Mouse (Mus musculus): ENCODE data around the gene Vmn1r68. TPM values are rescaled to one million over a fixed set of nuclear protein-coding genes. Genes with fewer than 3 reads are reported as not detected.

The Vmn1r68 gene
- polyA plus RNA-seq (2012; ENCODE audit: low replicate concordance): 0.02 TPM in 1 of 2 replicates, not detected in the other

DNA sequence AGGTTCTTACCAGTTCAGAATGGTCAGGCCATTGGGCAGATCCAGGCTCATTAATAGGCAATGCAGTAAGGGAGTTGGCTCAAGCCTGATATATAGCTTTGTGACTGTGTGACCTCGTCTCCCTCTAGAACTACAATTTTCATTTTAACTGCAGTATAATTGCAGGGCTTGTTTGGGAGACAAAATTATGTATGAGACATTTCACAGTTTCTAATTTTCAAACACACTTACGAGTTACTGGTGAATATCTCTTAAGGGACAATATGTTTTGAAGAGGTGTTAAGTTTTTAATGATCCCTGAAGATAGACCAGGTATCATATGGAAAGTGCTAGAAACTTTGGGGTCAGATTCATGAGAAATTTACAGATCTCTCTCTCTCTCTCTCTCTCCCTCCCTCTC, at the start of gene Vmn1r68:
TSS of gene Vmn1r68 (minus strand) at position 101 of the 400 bp plus-strand sequence.

GRCm38 (mm10) chr7:10494786-10495521, 63.3 kb downstream of the Vmn1r68 start, which contains the start of gene Zik1:
Zik1 (minus strand) TSS chr7:10495394.

Other genes starting within 250 kb of the Vmn1r68 start
- not detected in 2 replicates for gene Vmn1r67, start 115.2 kb downstream of the Vmn1r68 start, polyA plus RNA-seq (2012; ENCODE audit: low replicate concordance)
- gene Zik1, start 63.1 kb downstream of the Vmn1r68 start, polyA plus RNA-seq (2012; ENCODE audit: low replicate concordance): 0.07 and 0.08 TPM in 2 replicates
- not detected in 2 replicates for gene Vmn1r69, start 55.2 kb upstream of the Vmn1r68 start, polyA plus RNA-seq (2012; ENCODE audit: low replicate concordance)
- gene Vmn1r70, start 73.0 kb upstream of the Vmn1r68 start, polyA plus RNA-seq (2012; ENCODE audit: low replicate concordance): not detected in 2 replicates
- not detected in 2 replicates for gene Nlrp4b, start 129.3 kb upstream of the Vmn1r68 start, polyA plus RNA-seq (2012; ENCODE audit: low replicate concordance)
- not detected in 2 replicates for gene Vmn1r71, start 195.9 kb upstream of the Vmn1r68 start, polyA plus RNA-seq (2012; ENCODE audit: low replicate concordance)